Mouse (Mus musculus): ENCODE data around the gene Hmgb1.

GRCm38 (mm10) chr5:149175736-149176135 lies 8.6 kb downstream of the Hmgb1 start:
- TF ChIP-seq POLR2A (IDR thresholded peaks at IDR 0.05; ENCODE audit: borderline replicate concordance, extremely low read depth, insufficient read depth, insufficient read length, poor library complexity, severe bottlenecking), result no peak
- TF ChIP-seq CTCF (IDR thresholded peaks at IDR 0.05; ENCODE audit: borderline replicate concordance, extremely low read depth, insufficient read depth, insufficient read length), result no peak
